Mouse (Mus musculus): Measurements from ENCODE around the gene Klk6.
A peak's percentile ranks its signal among the peaks of the same experiment; 100 is the strongest.

The Klk6 gene

GRCm38 (mm10) chr7:43824199-43824598 is at the start of gene Klk6:
Gene Klk6 (plus strand): TSS chr7:43824499.
- no peak for DNase-seq (ENCODE audit: low read depth, low spot score)

- DNase-seq (ENCODE audit: low read depth, low spot score): no peak
These were observed 49.5 kb upstream of the Klk6 start for GRCm38 (mm10) chr7:43774802-43775201.

- no peak for DNase-seq (ENCODE audit: low read depth, low spot score)
These were observed 48.8 kb upstream of the Klk6 start for GRCm38 (mm10) chr7:43775311-43776057.

GRCm38 (mm10) chr7:43776506-43776905 is 47.8 kb upstream of the Klk6 start:
- no peak for DNase-seq (ENCODE audit: low read depth, low spot score)

GRCm38 (mm10) chr7:43777423-43777822 is 46.9 kb upstream of the Klk6 start:
- DNase-seq (ENCODE audit: low read depth, low spot score): no peak

GRCm38 (mm10) chr7:43778176-43778970 is 45.9 kb upstream of the Klk6 start:
- DNase-seq (ENCODE audit: low read depth, low spot score): no peak

GRCm38 (mm10) chr7:43780241-43780640 is 44.1 kb upstream of the Klk6 start:
- no peak for DNase-seq (ENCODE audit: low read depth, low spot score)

GRCm38 (mm10) chr7:43780746-43781145 is 43.6 kb upstream of the Klk6 start, which contains the start of gene Klk10:
Gene Klk10 (plus strand): TSS chr7:43781035.
- DNase-seq (ENCODE audit: low read depth, low spot score): no peak

- no peak for DNase-seq (ENCODE audit: low read depth, low spot score)
These were observed 42.8 kb upstream of the Klk6 start for GRCm38 (mm10) chr7:43781541-43781940.

- peak; percentile 68 for DNase-seq (ENCODE audit: low read depth, low spot score)
These were observed 41.7 kb upstream of the Klk6 start for GRCm38 (mm10) chr7:43782275-43783265.

GRCm38 (mm10) chr7:43785286-43785685 is 39.0 kb upstream of the Klk6 start:
- DNase-seq (ENCODE audit: low read depth, low spot score): no peak

- DNase-seq (ENCODE audit: low read depth, low spot score): no peak
These were observed 36.2 kb upstream of the Klk6 start for GRCm38 (mm10) chr7:43788096-43788495.

GRCm38 (mm10) chr7:43789295-43789694 is 35.0 kb upstream of the Klk6 start:
- DNase-seq (ENCODE audit: low read depth, low spot score): no peak

- DNase-seq (ENCODE audit: low read depth, low spot score): no peak
These were observed 32.7 kb upstream of the Klk6 start, which contains the start of gene Klk9 for GRCm38 (mm10) chr7:43791591-43791990. Gene Klk9 (plus strand): TSS chr7:43791891.

- DNase-seq (ENCODE audit: low read depth, low spot score): no peak
These were observed 27.9 kb upstream of the Klk6 start for GRCm38 (mm10) chr7:43796355-43796754.

GRCm38 (mm10) chr7:43797333-43797769 is 26.9 kb upstream of the Klk6 start, which contains the start of gene Klk8:
Gene Klk8 (plus strand): TSS chr7:43797577.
- no peak for DNase-seq (ENCODE audit: low read depth, low spot score)

GRCm38 (mm10) chr7:43797844-43798462 is 26.3 kb upstream of the Klk6 start:
- no peak for DNase-seq (ENCODE audit: low read depth, low spot score)

- no peak for DNase-seq (ENCODE audit: low read depth, low spot score)
These were observed 24.4 kb upstream of the Klk6 start for GRCm38 (mm10) chr7:43799876-43800275.

GRCm38 (mm10) chr7:43810994-43811393 is 13.3 kb upstream of the Klk6 start, which contains the start of gene Klk7:
Gene Klk7 (plus strand): TSS chr7:43811294.
- DNase-seq (ENCODE audit: low read depth, low spot score): no peak

GRCm38 (mm10) chr7:43815211-43815610 is 9.1 kb upstream of the Klk6 start:
- DNase-seq (ENCODE audit: low read depth, low spot score): no peak

- no peak for DNase-seq (ENCODE audit: low read depth, low spot score)
These were observed 7.6 kb upstream of the Klk6 start for GRCm38 (mm10) chr7:43816746-43817145.

All from WW6 (cell line).